In the genomic region with DNA sequence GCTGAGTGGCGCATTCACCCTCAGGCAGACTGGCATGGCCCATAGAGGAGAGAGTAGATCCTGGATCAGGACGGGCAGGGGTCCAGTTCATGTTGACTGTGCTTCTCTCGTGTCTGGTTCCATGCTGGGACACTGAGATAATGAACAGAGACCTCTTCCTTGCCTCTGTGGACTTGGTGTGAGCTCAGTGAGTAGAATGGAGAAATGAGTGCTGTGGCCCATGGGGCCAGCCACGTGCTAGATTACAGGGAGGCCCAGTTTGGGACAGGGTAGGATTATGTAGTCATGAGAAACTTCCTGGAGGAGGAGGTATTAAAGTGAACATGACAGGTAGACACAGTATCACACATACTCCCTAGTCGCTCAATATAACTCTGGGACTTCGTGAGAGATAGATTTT, we compare ENCODE assay signal across 19 mouse cellular contexts.
DNase-seq lines count a peak whose midpoint lies in the region; ATAC-seq and TF ChIP-seq lines count a peak whose summit lies in the region.
"Had no signal": no experiment of that assay in that cellular context is flagged by ENCODE, and none has a peak within 500 bp of the region (broad histone marks: within the 10 kb centered on the region; RNA-seq: fewer than 3 reads in every experiment).

No protein-coding gene starts in this region.

- 66% methylated on average over 6 of the region's 6 CpGs for whole genome bisulfite sequencing in intestine, postnatal 0 days
- 76% methylated on average over 6 of the region's 6 CpGs for WGBS in intestine, embryonic 16.5 days
- WGBS in liver, embryonic 13.5 days (ENCODE audit: insufficient replicate concordance) = 40% methylated on average over 6 of the region's 6 CpGs

- H3K9ac ChIP-seq in intestine, postnatal 0 days (ENCODE audit: low read depth, low read length) = no peak overlapping the region
- H3K9ac ChIP-seq in intestine, embryonic 16.5 days (ENCODE audit: low read depth, low read length) = no peak overlapping the region
- peak overlapping the region; percentile 75 for H3K9ac ChIP-seq in liver, embryonic 13.5 days
- H3K9ac ChIP-seq: forebrain, embryonic 13.5 days; kidney, embryonic 15.5 days; stomach, embryonic 15.5 days had no signal

- no peaks in the 10 kb centered on the region for H3K36me3 ChIP-seq in intestine, postnatal 0 days (ENCODE audit: control insufficient read depth, insufficient read depth)
- no peaks in the 10 kb centered on the region for H3K36me3 ChIP-seq in intestine, embryonic 16.5 days (ENCODE audit: control insufficient read depth, insufficient read depth, low read length)
- H3K36me3 ChIP-seq in G1E (replicated peaks) = no peaks in the 10 kb centered on the region
- H3K36me3 ChIP-seq in liver, embryonic 13.5 days = no peaks in the 10 kb centered on the region
- H3K36me3 ChIP-seq: hindbrain, embryonic 13.5 days; kidney, embryonic 15.5 days; midbrain, embryonic 10.5 days; stomach, embryonic 15.5 days had no signal

- H3K9me3 ChIP-seq in intestine, postnatal 0 days (ENCODE audit: control insufficient read depth) = no peaks in the 10 kb centered on the region
- no peaks in the 10 kb centered on the region for H3K9me3 ChIP-seq in intestine, embryonic 16.5 days (ENCODE audit: control insufficient read depth, low read length)
- H3K9me3 ChIP-seq in G1E (replicated peaks) = no peaks in the 10 kb centered on the region
- no peaks in the 10 kb centered on the region for H3K9me3 ChIP-seq in liver, embryonic 13.5 days (replicated peaks)
- H3K9me3 ChIP-seq: forebrain, embryonic 13.5 days; hindbrain, embryonic 13.5 days; kidney, embryonic 15.5 days; midbrain, embryonic 10.5 days; stomach, embryonic 15.5 days had no signal

- no peaks in the 10 kb centered on the region for H3K27me3 ChIP-seq in intestine, postnatal 0 days (replicated peaks; ENCODE audit: control insufficient read depth, insufficient read depth, low read length)
- H3K27me3 ChIP-seq in intestine, embryonic 16.5 days (replicated peaks; ENCODE audit: control insufficient read depth, insufficient read depth, low read length) = no peaks in the 10 kb centered on the region
- no peaks in the 10 kb centered on the region for H3K27me3 ChIP-seq in G1E (ENCODE audit: insufficient read depth, low read length)
- H3K27me3 ChIP-seq in liver, embryonic 13.5 days = no peaks in the 10 kb centered on the region
- H3K27me3 ChIP-seq: hindbrain, embryonic 13.5 days; Patski; stomach, embryonic 15.5 days had no signal

- no peak overlapping the region for H3K4me2 ChIP-seq in intestine, postnatal 0 days (replicated peaks; ENCODE audit: low read depth)
- H3K4me2 ChIP-seq in intestine, embryonic 16.5 days (ENCODE audit: low read depth, low read length) = no peak overlapping the region
- peak overlapping the region; percentile 61 for H3K4me2 ChIP-seq in liver, embryonic 13.5 days
- H3K4me2 ChIP-seq: forebrain, embryonic 13.5 days; hindbrain, embryonic 13.5 days; kidney, embryonic 15.5 days; stomach, embryonic 15.5 days had no signal

- H3K4me1 ChIP-seq in intestine, postnatal 0 days (replicated peaks; ENCODE audit: control insufficient read depth, insufficient read depth, low read length) = no peaks in the 10 kb centered on the region
- no peaks in the 10 kb centered on the region for H3K4me1 ChIP-seq in intestine, embryonic 16.5 days (ENCODE audit: control insufficient read depth, insufficient read depth, low read length)
- H3K4me1 ChIP-seq in G1E (ENCODE audit: insufficient read depth, low read depth, low read length) = peaks cover 92% of the 10 kb centered on the region
- H3K4me1 ChIP-seq in liver, embryonic 13.5 days (replicated peaks) = peaks cover 73% of the 10 kb centered on the region
- H3K4me1 ChIP-seq: stomach, embryonic 15.5 days had no signal

- 0 out of 2 replicates have a peak, but pooled peaks have one; percentile 32 for ATAC-seq in intestine, postnatal 0 days
- no peak for ATAC-seq in intestine, embryonic 16.5 days
- no peak for ATAC-seq in G1E (ENCODE audit: extremely low read depth, insufficient number of reproducible peaks, low FRiP score, poor library complexity, severe bottlenecking)
- peak; percentile 22 for ATAC-seq in erythroblast, adult 5-6 weeks (replicated peaks; ENCODE audit: low FRiP score, poor library complexity, severe bottlenecking)
- peak; percentile 7; the same call in 1 of the 2 replicates for ATAC-seq in liver, embryonic 13.5 days (ENCODE audit: low read depth)
- ATAC-seq: Patski had no signal

- H3K27ac ChIP-seq in intestine, postnatal 0 days (ENCODE audit: low read depth, low read length) = no peak overlapping the region
- H3K27ac ChIP-seq in intestine, embryonic 16.5 days (ENCODE audit: low read length) = no peak overlapping the region
- H3K27ac ChIP-seq in liver, embryonic 13.5 days = peak overlapping the region; percentile 99
- H3K27ac ChIP-seq: hindbrain, embryonic 13.5 days; kidney, embryonic 15.5 days; macrophage; midbrain, embryonic 10.5 days; stomach, embryonic 15.5 days had no signal

- no peak for DNase-seq in G1E (ENCODE audit: low spot score)
- DNase-seq in liver, embryonic 13.5 days = peak; percentile 31
- DNase-seq in cerebellum, postnatal 14 days = no peak
- no peak for DNase-seq in right cerebral cortex, postnatal 14 days
- DNase-seq in left cerebral cortex, adult 18-20 months (ENCODE audit: low spot score in 2 of 2) = no peak
- DNase-seq: cerebellum, adult 2 months; gastrocnemius, postnatal 36 days; kidney, postnatal 36 days; thymus, postnatal 4 days had no signal

- TF ChIP-seq CTCF in intestine, postnatal 0 days (IDR thresholded peaks at IDR 0.05; ENCODE audit: low read depth) = no peak
- TF ChIP-seq CTCF in G1E (IDR thresholded peaks at IDR 0.05; ENCODE audit: low read depth, low read length) = no peak

- no peak overlapping the region for H3K4me3 ChIP-seq in intestine, postnatal 0 days (ENCODE audit: low read depth, low read length)
- H3K4me3 ChIP-seq in intestine, embryonic 16.5 days (ENCODE audit: low read length) = no peak overlapping the region
- H3K4me3 ChIP-seq in G1E (ENCODE audit: low read depth, low read length) = peak overlapping the region; percentile 51; the same call in 1 of the 2 replicates
- H3K4me3 ChIP-seq in liver, embryonic 13.5 days (replicated peaks) = 0 out of 2 replicates have a peak overlapping the region, but pooled peaks have one; percentile 24
- H3K4me3 ChIP-seq: forebrain, embryonic 13.5 days; hindbrain, embryonic 13.5 days; kidney, embryonic 15.5 days; midbrain, embryonic 10.5 days; stomach, embryonic 15.5 days had no signal

Comparison
In these comparisons a context has a peak if more than half of its experiments do, and no peak if none do; other contexts are left out.
1. ATAC-seq: peak in intestine, postnatal 0 days (single experiment), erythroblast, adult 5-6 weeks (single experiment) and liver, embryonic 13.5 days (single experiment); none in intestine, embryonic 16.5 days (single experiment) and G1E (single experiment).
2. H3K4me3 ChIP-seq: peak in G1E (single experiment) and liver, embryonic 13.5 days (single experiment); none in intestine, postnatal 0 days (single experiment) and intestine, embryonic 16.5 days (single experiment).